Mouse (Mus musculus): ENCODE data around the gene Gm10961. TPM values are rescaled to one million over a fixed set of nuclear protein-coding genes. Genes with fewer than 3 reads are reported as not detected.

Gene Gm10961
- polyA plus RNA-seq, 1 experiment from 2014 or later = not detected

DNA sequence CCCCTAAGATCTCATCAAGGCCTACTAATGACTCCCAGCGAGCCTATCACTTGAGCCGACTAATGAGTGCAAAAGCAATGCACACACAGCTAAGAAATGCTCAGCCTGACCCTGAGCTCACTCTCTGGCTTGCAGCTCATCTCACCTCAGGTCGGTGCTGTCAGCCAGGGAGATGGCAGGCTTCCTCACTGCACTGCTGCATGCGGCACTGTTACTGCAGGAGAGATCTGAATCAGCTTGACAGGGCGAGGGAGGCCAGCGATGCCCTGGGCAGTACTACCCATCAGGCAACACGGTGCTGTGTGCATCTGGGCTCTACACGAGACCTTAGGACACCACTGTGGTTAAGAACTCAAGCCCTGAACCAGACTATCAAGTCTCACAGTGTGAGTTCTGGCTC lies 5.6 kb upstream of the Gm10961 start:
- Histone ChIP-seq H3K9me3 (ENCODE audit: control insufficient read depth, low read length) (no peaks in the 10 kb centered on the region), H3K36me3 (ENCODE audit: control insufficient read depth, insufficient read depth, low read length) (peaks cover 88% of the 10 kb centered on the region), H3K9ac (replicated peaks; ENCODE audit: low read length) (no peak overlapping the region), H3K27me3 (ENCODE audit: control insufficient read depth, insufficient read depth, low read length) (no peaks in the 10 kb centered on the region), H3K4me1 (ENCODE audit: control insufficient read depth, insufficient read depth, low read length) (peaks cover 20% of the 10 kb centered on the region), H3K27ac (replicated peaks; ENCODE audit: low read depth, low read length) (no peak overlapping the region), H3K4me2 (ENCODE audit: low read length) (no peak overlapping the region), H3K4me3 (replicated peaks; ENCODE audit: low read depth, low read length) (no peak overlapping the region)
- WGBS = 89% methylated on average over 8 of the region's 8 CpGs
- DNase-seq (no peak), ATAC-seq (ENCODE audit: low FRiP score, low TSS enrichment) (no peak)

DNA sequence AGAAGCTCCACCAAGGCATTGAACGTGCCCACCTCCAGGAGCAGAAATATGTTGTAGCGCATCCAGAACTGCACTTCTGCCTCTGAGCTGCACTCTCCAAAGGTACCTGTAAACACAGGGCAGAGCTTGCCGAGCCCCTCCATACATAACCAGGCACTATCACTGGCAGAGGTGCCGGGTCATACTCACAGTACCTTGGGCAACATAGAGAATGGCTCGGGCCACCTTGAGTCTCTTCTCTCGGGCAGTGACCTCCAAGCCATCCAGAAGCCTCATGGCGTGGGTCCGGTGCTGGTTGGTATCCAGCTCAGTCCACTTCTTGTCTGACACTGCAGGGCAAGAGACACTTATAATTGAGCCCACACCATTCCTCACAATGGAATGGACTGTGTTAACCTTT lies 4.4 kb upstream of the Gm10961 start:
- Histone ChIP-seq H3K27me3 (ENCODE audit: control insufficient read depth, insufficient read depth, low read length) (no peaks in the 10 kb centered on the region), H3K27ac (replicated peaks; ENCODE audit: low read depth, low read length) (no peak overlapping the region), H3K9ac (replicated peaks; ENCODE audit: low read length) (no peak overlapping the region), H3K9me3 (ENCODE audit: control insufficient read depth, low read length) (no peaks in the 10 kb centered on the region), H3K4me1 (ENCODE audit: control insufficient read depth, insufficient read depth, low read length) (peaks cover 20% of the 10 kb centered on the region), H3K4me2 (ENCODE audit: low read length) (no peak overlapping the region), H3K36me3 (ENCODE audit: control insufficient read depth, insufficient read depth, low read length) (peaks cover 76% of the 10 kb centered on the region), H3K4me3 (replicated peaks; ENCODE audit: low read depth, low read length) (no peak overlapping the region)
- ATAC-seq (ENCODE audit: low FRiP score, low TSS enrichment) = no peak
- no peak for DNase-seq
- WGBS = 97% methylated on average over 8 of the region's 8 CpGs

DNA sequence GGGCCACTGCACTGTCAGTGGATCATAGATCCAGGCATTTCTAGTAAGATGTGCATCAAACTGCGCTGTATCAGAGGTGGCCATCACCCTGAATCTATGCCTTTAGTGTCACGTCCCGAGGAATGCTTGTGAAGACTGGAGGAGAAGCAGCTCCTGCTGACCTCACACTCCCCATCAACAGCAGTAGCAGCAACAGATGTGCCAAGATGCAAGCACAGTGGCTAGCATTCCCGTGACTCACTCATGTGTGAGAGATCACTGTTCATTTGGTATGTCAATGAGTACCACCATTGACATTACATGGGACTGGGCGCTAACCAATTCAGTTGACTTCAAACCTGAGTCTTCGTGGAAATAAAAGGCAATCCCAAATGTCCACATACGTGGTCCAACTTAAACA lies 3.5 kb upstream of the Gm10961 start:
- Histone ChIP-seq H3K4me2 (ENCODE audit: low read length) (no peak overlapping the region), H3K4me1 (ENCODE audit: control insufficient read depth, insufficient read depth, low read length) (peaks cover 20% of the 10 kb centered on the region), H3K9ac (replicated peaks; ENCODE audit: low read length) (no peak overlapping the region), H3K27me3 (ENCODE audit: control insufficient read depth, insufficient read depth, low read length) (no peaks in the 10 kb centered on the region), H3K9me3 (ENCODE audit: control insufficient read depth, low read length) (no peaks in the 10 kb centered on the region), H3K27ac (replicated peaks; ENCODE audit: low read depth, low read length) (no peak overlapping the region), H3K4me3 (replicated peaks; ENCODE audit: low read depth, low read length) (no peak overlapping the region), H3K36me3 (ENCODE audit: control insufficient read depth, insufficient read depth, low read length) (peaks cover 68% of the 10 kb centered on the region)
- 90% methylated on average over 7 of the region's 7 CpGs for WGBS
- no peak for DNase-seq
- ATAC-seq (ENCODE audit: low FRiP score, low TSS enrichment) = no peak

DNA sequence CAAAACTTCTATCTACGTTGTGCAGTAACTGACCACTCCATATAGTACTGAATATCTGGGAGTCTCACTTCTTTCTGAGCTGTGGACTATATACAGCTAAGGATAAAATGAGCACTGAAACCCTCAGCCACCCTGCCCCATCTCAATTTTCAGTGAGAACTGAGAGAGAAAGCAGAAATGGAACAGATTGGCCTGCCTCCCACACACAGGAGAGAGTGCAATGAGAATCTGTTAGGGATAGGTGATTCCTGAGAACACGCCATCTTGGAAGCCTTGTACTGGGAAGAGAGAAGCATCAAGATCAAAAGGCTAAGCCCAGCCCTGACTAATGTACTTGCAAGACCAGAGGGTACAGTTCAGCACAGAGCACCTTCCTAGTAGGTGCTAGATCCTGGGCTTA lies 2.6 kb upstream of the Gm10961 start:
- no peak for DNase-seq
- Histone ChIP-seq H3K27me3 (ENCODE audit: control insufficient read depth, insufficient read depth, low read length) (no peaks in the 10 kb centered on the region), H3K4me2 (ENCODE audit: low read length) (no peak overlapping the region), H3K4me3 (replicated peaks; ENCODE audit: low read depth, low read length) (no peak overlapping the region), H3K36me3 (ENCODE audit: control insufficient read depth, insufficient read depth, low read length) (peaks cover 59% of the 10 kb centered on the region), H3K27ac (replicated peaks; ENCODE audit: low read depth, low read length) (no peak overlapping the region), H3K9ac (replicated peaks; ENCODE audit: low read length) (no peak overlapping the region; the same call in 1 of the 2 replicates), H3K9me3 (ENCODE audit: control insufficient read depth, low read length) (no peaks in the 10 kb centered on the region), H3K4me1 (ENCODE audit: control insufficient read depth, insufficient read depth, low read length) (peaks cover 20% of the 10 kb centered on the region)
- 97% methylated on average over 2 of the region's 2 CpGs for WGBS
- no peak for ATAC-seq (ENCODE audit: low FRiP score, low TSS enrichment)

DNA sequence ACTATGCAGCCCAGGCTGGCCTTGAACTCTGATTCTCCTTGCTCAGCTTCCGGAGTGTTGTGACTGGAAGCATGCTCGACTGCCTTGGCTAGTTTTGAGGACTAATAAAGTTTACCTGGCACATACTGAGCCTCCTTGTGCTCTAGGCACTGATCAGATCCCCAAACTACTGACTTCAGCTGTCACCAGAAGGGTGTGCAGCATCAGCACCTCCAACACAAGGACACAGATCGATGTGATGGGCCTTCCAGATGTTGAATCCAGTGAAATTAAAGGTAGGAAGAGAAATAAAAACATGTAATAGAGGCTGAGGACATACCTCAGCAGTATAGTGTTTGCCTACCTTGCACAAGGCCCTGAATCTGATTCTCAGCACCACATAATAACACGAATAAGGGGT lies 1.7 kb upstream of the Gm10961 start:
- ATAC-seq (ENCODE audit: low FRiP score, low TSS enrichment) (no peak), DNase-seq (no peak)
- Histone ChIP-seq H3K4me3 (replicated peaks; ENCODE audit: low read depth, low read length) (no peak overlapping the region), H3K27ac (replicated peaks; ENCODE audit: low read depth, low read length) (no peak overlapping the region), H3K36me3 (ENCODE audit: control insufficient read depth, insufficient read depth, low read length) (peaks cover 50% of the 10 kb centered on the region), H3K4me2 (ENCODE audit: low read length) (peak overlapping the region; percentile 74; the same call in 1 of the 2 replicates), H3K27me3 (ENCODE audit: control insufficient read depth, insufficient read depth, low read length) (no peaks in the 10 kb centered on the region), H3K4me1 (ENCODE audit: control insufficient read depth, insufficient read depth, low read length) (peaks cover 20% of the 10 kb centered on the region), H3K9me3 (ENCODE audit: control insufficient read depth, low read length) (no peaks in the 10 kb centered on the region), H3K9ac (replicated peaks; ENCODE audit: low read length) (0 out of 2 replicates have a peak overlapping the region, but pooled peaks have one; percentile 23)
- 95% methylated on average over 4 of the region's 4 CpGs for WGBS

DNA sequence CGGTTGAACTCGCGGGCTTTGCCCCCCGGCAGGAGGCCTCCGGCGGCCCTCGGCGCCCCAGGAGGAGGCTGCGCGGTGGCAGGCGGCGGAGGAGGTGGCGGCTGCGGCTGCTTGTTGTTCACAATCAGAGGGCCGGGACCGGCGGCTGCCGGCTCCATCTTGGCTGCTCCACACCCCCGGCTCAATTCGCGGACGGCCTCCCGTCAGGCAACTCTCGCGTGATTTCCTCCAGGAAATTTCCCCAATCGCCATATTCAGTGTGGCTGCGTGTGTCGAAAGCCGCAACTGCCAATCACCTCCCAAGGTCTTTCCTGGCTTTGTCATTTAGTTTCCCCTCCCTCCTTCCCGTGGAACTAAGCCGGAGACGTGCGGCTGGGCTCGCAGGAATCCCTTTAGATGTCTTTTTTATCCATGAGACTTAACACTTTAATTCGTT lies 419 bp downstream of the Gm10961 start, which contains the start of gene Strip1:
TSS of gene Strip1 (minus strand) at position 172 of the 436 bp plus-strand sequence.
- peaks cover 29% of the 10 kb centered on the region for H3K36me3 ChIP-seq (ENCODE audit: control insufficient read depth, insufficient read depth, low read length)
- peak within 1 kb of the TSS; percentile 98 for H3K9ac ChIP-seq (replicated peaks; ENCODE audit: low read length)
- peaks cover 20% of the 10 kb centered on the region for H3K4me1 ChIP-seq (ENCODE audit: control insufficient read depth, insufficient read depth, low read length)
- WGBS = under 1% methylated on average over 34 of the region's 35 CpGs
- H3K4me2 ChIP-seq (ENCODE audit: low read length) = peak within 1 kb of the TSS; percentile 74
- H3K27ac ChIP-seq (replicated peaks; ENCODE audit: low read depth, low read length) = peak within 1 kb of the TSS; percentile 98
- ATAC-seq (ENCODE audit: low FRiP score, low TSS enrichment) = peak; percentile 96
- H3K4me3 ChIP-seq (replicated peaks; ENCODE audit: low read depth, low read length) = peak within 1 kb of the TSS; percentile 99
- DNase-seq = peak; percentile 98
- no peaks in the 10 kb centered on the region for H3K27me3 ChIP-seq (ENCODE audit: control insufficient read depth, insufficient read depth, low read length)
- H3K9me3 ChIP-seq (ENCODE audit: control insufficient read depth, low read length) = no peaks in the 10 kb centered on the region

DNA sequence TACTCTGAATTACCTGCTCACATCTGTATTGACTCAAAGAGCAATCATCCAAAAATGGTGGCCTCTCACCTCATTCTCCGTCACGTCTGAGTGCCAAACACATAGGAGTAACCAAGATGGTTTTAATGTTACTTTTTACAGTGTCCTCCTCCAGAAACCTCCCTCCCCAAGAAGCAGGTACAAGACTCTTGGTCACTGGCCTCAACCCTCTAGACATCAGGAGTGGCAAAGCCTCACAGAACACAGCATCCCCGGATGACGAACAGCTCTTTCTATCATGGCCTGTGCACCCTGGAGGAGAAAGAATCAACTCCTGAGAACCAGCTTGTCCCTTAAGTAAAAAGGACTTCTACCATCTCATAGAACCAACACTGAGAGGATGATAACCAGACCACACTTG lies 1.7 kb downstream of the Gm10961 start:
- no peak overlapping the region for H3K4me3 ChIP-seq (replicated peaks; ENCODE audit: low read depth, low read length)
- no peaks in the 10 kb centered on the region for H3K27me3 ChIP-seq (ENCODE audit: control insufficient read depth, insufficient read depth, low read length)
- H3K9ac ChIP-seq (replicated peaks; ENCODE audit: low read length) = no peak overlapping the region
- peaks cover 20% of the 10 kb centered on the region for H3K4me1 ChIP-seq (ENCODE audit: control insufficient read depth, insufficient read depth, low read length)
- no peak overlapping the region for H3K27ac ChIP-seq (replicated peaks; ENCODE audit: low read depth, low read length)
- WGBS = 92% methylated on average over 4 of the region's 4 CpGs
- ATAC-seq (ENCODE audit: low FRiP score, low TSS enrichment) = no peak
- DNase-seq = no peak
- H3K4me2 ChIP-seq (ENCODE audit: low read length) = no peak overlapping the region
- H3K36me3 ChIP-seq (ENCODE audit: control insufficient read depth, insufficient read depth, low read length) = peaks cover 17% of the 10 kb centered on the region
- no peaks in the 10 kb centered on the region for H3K9me3 ChIP-seq (ENCODE audit: control insufficient read depth, low read length)

DNA sequence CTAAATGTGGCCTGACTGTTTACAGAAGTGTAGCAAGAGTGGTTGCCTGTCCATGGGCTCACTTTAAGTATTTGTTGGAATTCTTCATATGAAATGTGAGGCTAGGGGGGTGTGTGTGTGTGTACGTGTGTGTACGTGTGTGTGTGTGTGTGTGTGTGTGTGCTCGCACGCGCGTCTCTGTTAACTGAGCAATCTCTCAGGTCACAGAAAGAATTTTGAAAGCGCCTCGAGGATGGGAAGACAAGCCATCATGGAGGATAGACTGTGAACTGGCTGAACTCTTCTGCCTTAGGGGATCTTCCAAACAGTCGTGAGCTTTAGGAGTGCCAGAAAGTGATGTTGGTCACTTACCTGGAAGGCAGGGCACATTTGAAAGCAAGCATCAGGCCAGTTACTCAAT lies 2.8 kb downstream of the Gm10961 start:
- Histone ChIP-seq H3K4me1 (ENCODE audit: control insufficient read depth, insufficient read depth, low read length) (peaks cover 15% of the 10 kb centered on the region), H3K4me2 (ENCODE audit: low read length) (no peak overlapping the region), H3K27ac (replicated peaks; ENCODE audit: low read depth, low read length) (no peak overlapping the region), H3K9ac (replicated peaks; ENCODE audit: low read length) (no peak overlapping the region), H3K4me3 (replicated peaks; ENCODE audit: low read depth, low read length) (no peak overlapping the region), H3K27me3 (ENCODE audit: control insufficient read depth, insufficient read depth, low read length) (no peaks in the 10 kb centered on the region), H3K9me3 (ENCODE audit: control insufficient read depth, low read length) (no peaks in the 10 kb centered on the region), H3K36me3 (ENCODE audit: control insufficient read depth, insufficient read depth, low read length) (peaks cover 5% of the 10 kb centered on the region)
- 94% methylated on average over 9 of the region's 9 CpGs for WGBS
- ATAC-seq (ENCODE audit: low FRiP score, low TSS enrichment) (no peak), DNase-seq (no peak)

DNA sequence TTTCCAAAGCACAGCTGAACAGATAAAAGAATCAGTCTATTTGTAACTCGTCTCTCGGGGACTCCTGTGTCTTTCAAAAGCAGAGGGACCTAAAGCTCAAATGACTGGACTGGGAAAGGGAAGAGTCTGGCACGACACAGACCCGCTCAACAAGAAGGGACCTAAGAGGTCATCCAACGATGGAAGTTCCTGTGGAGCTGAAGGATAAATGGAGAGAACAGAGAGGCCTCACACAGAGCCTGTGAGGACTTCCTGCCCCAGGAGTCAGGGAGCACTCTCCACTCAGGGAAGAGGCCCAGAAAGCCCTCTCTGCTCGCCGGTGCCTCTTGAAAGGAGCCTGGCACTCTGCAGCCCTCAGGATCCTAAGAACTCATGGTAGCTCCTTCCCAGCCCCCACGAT lies 4.7 kb downstream of the Gm10961 start:
- Histone ChIP-seq H3K4me2 (ENCODE audit: low read length) (no peak overlapping the region), H3K36me3 (ENCODE audit: control insufficient read depth, insufficient read depth, low read length) (no peaks in the 10 kb centered on the region), H3K9ac (replicated peaks; ENCODE audit: low read length) (no peak overlapping the region), H3K4me1 (ENCODE audit: control insufficient read depth, insufficient read depth, low read length) (no peaks in the 10 kb centered on the region), H3K9me3 (ENCODE audit: control insufficient read depth, low read length) (no peaks in the 10 kb centered on the region), H3K4me3 (replicated peaks; ENCODE audit: low read depth, low read length) (no peak overlapping the region), H3K27ac (replicated peaks; ENCODE audit: low read depth, low read length) (no peak overlapping the region), H3K27me3 (ENCODE audit: control insufficient read depth, insufficient read depth, low read length) (no peaks in the 10 kb centered on the region)
- no peak for DNase-seq
- no peak for ATAC-seq (ENCODE audit: low FRiP score, low TSS enrichment)
- 58% methylated on average over 8 of the region's 8 CpGs for WGBS

Data from midbrain, embryonic 14.5 days (tissue).